Mouse (Mus musculus): ENCODE measurements around the gene Slc22a20.

DNA sequence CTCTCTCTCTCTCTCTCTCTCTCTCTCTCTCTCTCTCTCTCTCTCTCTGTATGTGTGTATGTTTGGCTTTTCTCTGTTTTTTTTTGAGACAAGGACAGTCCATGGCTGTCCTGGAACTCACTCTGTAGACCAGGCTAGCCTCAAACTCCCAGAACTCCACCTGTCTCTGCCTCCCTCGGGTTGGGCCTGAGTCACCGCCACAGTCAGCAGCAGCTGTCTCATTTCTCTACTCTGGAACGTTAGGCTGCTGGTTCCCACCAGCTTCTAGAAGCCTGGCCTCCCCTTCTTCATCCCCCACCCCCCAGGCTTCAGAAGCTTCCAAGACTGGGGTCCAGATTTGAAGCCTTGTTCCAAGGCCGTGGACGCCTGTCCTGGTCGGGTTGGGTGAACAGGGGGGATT is 3.6 kb upstream of the Slc22a20 start:
- no peak for TF ChIP-seq CTCF (IDR thresholded peaks at IDR 0.05; ENCODE audit: low read depth)
- TF ChIP-seq EP300 (IDR thresholded peaks at IDR 0.05; ENCODE audit: low read depth) = no peak

All from heart, postnatal 0 days (tissue).